Mouse (Mus musculus): ENCODE data around the gene Rcan1. TPM values are rescaled to one million over a fixed set of nuclear protein-coding genes. Genes with fewer than 3 reads are reported as not detected.
A peak's percentile ranks its signal among the peaks of the same experiment; 100 is the strongest.

Gene Rcan1
- total RNA-seq, 4 experiments from 2014 or later, result 42.4 to 47.6 (median 45.9) TPM

GRCm38 (mm10) chr16:92403069-92403468, 67.6 kb downstream of the Rcan1 start:
- DNase-seq (ENCODE audit: low spot score in 2 of 2), result no peak

DNA sequence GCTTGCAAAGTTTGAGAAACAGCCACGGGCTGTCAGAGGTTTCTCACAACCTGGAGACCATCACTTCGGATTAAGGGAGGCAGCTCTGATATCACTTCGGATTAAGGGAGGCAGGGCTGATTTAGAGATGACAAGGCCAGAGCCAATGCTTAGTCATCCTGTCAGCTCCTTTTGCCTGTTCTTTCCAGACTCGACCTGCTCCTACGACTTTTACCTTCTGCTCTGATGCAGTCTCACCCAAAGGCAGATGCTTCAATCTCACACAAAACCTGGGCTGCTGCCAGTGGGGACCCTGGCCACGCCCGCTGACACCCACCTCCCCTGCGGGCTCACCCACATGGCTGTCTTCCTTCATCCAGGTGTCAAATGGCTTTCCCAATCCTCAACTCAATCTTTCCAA, 68.5 kb downstream of the Rcan1 start:
- no peak for DNase-seq (ENCODE audit: low spot score in 2 of 2)

DNA sequence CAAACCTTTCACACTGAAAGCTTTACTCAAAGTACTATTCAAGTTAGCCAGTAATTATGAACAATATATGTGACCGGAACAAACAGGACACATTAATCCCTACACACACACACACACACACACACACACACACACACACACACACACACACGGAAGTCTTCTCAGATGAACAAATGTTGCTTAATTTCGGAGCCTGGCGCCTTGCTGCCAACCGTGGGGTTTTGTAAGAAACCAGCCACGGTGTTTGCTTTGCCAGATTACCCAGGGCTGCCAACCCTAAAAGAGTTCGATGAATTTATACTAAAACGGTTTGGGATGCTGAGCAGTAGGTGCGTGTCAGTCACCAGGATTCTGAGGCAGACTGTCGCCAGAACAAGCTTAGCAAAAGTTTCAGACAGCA, 69.5 kb downstream of the Rcan1 start:
- no peak for DNase-seq (ENCODE audit: low spot score in 2 of 2)

DNA sequence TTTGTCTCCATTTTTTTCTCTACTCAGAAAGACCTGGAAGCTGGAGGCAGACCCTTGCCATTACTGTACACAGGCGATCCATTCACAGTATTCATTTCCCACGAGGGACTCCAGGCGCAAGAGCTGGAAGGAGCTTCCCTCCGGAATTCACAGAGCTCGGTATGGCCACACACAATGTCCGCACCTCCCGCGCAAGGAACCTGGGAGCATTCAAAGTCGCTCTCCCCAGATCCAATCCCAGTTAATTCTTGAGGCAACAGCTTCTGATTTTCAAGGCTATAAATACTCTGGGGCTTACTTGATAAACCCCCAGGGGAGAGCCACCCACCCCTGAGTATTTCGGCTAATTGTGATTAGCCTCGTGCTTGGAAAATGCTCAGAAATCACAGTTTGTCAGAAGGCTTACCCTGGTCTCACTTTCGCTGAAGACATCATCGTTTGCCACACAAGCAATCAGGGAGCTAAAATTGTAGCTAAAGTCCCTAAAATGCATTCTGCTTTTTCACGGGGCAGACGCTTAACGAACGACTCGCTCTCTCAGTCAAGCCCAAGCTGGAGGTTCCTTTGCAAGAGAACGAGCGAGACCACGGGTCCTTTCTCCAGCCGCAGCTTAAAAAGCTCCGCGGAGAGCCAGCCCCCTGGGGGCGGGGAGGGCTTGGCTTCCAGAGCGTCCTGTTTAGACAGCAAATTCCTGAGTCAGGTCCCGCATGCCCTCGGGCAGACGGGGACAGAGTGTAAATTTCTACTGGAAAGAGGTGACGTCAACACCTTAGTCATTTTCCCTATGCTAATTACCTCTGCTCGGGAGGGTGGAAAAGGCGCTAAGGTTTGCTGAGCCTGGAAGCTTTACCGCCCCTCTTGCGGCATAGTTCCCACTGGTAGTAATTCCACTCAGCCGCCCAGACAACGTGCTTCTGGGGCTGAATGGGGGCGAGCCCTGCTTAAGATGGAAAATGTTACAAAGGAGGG, 70.9 kb downstream of the Rcan1 start:
- DNase-seq (ENCODE audit: low spot score in 2 of 2), result peak; percentile 50 to 59

DNA sequence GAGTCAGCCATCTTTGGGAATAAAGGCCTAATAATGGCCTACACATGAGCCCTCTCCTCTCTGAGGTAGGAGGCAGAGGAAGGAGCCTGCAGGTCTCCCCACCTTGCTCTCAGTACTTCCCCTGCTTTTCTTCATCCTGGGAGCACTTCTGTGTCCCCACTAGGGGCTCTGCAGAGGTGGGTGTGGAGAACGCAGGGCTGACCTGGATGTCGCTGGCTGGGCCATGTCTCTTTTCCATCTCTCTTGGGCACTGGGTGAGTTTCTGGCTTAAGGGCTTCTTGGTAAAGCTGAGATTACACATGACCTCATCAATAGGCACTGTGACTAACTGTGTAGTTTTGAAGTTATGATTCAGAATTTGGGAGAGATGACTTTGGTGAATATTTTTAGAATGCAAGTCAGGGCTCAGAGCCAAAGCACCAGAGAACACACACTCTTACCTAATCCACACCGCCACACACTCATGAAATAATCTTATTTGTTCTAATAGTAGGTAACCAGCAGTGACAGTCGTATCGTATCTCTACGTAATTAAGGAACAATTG, 72.0 kb downstream of the Rcan1 start:
- DNase-seq (ENCODE audit: low spot score in 2 of 2), result no peak

DNA sequence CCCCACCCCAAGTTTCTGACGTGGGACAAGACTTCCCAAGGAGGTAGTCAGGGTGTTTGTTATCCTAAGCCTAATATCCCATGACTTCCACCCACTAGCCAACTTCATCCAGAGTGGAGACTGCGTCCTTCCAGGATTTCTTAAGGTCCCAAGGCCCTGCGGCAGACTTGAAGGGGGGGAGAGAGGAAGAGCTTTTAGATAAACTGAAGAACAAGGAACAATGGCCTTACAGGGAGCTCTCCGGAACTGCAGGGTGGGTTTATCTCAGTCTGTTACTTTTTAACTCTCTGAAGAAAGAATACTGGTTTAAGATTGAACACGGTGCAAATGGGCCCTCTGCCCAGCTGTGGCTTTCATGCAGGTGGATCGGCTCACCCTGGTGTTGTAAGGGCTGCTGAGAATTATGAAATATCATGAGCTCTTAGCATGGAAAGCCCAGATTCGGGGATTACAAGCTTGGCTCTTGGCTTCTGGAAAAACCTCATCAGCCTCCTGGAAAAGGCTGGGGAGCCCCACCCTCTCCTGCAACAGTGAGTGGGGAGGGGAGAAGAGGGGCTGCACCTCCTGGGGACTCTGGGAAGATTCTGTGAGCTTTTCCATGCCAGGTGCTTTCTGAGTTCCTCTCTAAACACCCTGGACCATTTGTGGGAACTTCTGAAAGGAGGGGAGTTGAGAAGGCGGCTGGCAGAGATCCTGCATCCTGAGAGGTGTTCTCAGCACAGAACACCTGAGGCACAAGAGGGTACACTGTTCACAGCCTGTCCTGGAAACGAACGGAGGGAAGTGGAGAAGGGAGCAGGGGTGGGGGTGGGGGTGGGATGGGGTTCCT, 72.7 kb downstream of the Rcan1 start:
- DNase-seq (ENCODE audit: low spot score in 2 of 2), result no peak

DNA sequence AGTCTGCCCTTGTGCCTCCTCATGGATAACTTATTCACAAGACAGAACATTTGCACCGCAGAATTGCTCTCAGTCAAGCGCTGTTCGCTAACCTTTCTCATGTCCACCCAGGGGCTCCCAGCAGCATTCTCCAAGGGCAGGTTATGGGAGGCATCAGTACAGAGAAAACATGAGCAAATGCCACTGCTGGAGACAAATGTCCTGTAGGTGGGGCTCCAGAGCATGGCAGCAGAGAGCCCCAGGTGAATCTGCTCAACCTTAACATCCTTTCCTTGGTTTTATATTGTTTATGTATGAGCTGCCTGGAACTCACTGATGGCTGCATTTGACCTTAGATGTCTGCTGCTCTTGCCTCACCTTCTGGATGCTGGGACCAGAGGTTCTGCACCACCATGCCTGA, 76.9 kb downstream of the Rcan1 start:
- no peak for DNase-seq (ENCODE audit: low spot score in 2 of 2)

- DNase-seq (ENCODE audit: low spot score in 2 of 2), result no peak
Measured at GRCm38 (mm10) chr16:92387692-92388091, 83.0 kb downstream of the Rcan1 start.

DNA sequence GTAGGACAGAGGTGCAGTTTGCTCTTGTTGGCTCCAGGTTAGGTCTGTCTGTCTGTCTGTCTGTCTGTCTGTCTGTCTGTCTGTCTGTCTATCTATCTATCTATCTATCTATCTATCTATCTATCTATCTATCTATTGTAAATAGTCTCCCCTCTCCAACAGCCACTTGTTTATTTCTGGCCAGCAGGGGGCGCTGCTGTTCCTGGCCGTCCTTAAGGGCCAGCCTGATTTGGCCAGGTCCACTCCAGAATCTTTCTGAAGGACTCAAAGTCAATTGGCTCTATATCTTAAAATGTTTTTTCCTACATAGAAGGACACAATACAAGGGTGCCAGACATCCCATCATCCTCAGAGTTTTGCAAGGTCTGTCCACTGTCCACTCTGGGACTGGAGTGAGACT, 85.6 kb downstream of the Rcan1 start:
- peak in 1 of 2 experiments; percentile 49 for DNase-seq (ENCODE audit: low spot score in 2 of 2)

- no peak for DNase-seq (ENCODE audit: low spot score in 2 of 2)
Measured at GRCm38 (mm10) chr16:92383412-92383811, 87.3 kb downstream of the Rcan1 start.

GRCm38 (mm10) chr16:92382508-92382907, 88.2 kb downstream of the Rcan1 start:
- DNase-seq (ENCODE audit: low spot score in 2 of 2), result peak; percentile 72 to 77

- no peak for DNase-seq (ENCODE audit: low spot score in 2 of 2)
Measured at GRCm38 (mm10) chr16:92381092-92381491, 89.6 kb downstream of the Rcan1 start.

- peak in 1 of 2 experiments; percentile 25 for DNase-seq (ENCODE audit: low spot score in 2 of 2)
Measured at GRCm38 (mm10) chr16:92376976-92377375, 93.7 kb downstream of the Rcan1 start.

DNA sequence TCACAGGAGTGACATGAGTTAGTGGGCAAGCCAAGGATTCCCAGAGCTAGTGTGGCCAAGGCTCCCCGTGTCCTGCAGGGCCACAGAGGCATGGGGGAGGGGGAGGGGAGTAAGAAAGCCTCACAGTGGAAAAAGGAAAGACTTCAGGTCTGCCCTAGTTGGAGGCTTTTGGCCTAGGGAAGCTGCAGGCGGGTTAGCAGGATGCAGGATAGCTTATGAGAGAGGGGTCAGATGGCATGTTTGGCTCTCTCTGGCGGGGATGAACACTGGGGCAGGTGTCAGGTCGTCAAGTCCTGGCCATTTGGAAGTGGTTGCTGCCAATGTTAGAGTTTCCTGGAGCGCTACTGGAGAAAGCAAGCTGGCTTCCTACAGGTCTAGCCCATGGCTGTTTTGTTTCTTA, 99.0 kb downstream of the Rcan1 start:
- no peak for DNase-seq (ENCODE audit: low spot score in 2 of 2)

DNA sequence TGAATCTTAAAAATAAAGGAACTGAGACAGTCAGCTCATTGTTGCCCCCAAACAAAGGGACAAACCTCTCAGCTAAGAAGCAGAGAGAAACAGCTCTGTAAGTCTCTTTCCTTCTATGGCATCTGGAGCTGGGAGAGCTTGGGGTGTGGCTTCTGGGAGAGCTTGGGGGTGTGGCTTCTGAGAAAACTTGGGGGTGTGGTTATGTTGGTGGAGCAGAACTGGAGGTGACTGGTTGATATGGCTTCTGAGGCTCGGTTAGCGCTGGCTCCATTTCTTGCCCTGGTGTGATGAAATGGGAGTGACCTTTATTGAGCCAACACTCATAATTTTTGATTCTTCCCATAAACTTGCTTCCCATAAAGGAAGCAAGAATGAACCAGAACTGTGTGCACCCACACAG, 101.4 kb downstream of the Rcan1 start:
- DNase-seq (ENCODE audit: low spot score in 2 of 2), result no peak

DNA sequence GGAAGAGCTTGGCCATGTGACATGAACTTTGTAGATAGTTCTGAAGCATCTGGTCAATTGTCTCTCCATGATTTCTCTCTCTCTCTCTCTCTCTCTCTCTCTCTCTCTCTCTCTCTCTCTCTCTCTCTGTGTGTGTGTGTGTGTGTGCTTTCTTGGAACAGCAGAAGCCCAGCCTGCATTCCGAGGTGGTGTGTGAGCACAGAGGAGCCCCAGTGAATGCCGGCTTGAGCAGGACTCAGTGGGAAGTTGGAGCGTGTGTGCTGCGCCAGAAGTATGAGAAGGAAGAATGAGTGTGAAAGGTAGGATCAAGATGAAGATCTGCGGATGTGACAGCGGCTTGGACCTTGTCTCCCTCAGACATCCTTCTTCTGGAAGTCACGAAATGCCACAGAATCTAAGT, 105.2 kb downstream of the Rcan1 start:
- DNase-seq (ENCODE audit: low spot score in 2 of 2), result no peak

GRCm38 (mm10) chr16:92360711-92361110, 110.0 kb downstream of the Rcan1 start:
- DNase-seq (ENCODE audit: low spot score in 2 of 2), result no peak

GRCm38 (mm10) chr16:92359229-92359628, 111.4 kb downstream of the Rcan1 start, which contains the start of gene Kcne1:
TSS of gene Kcne1 (minus strand) at chr16:92359468.
- DNase-seq (ENCODE audit: low spot score in 2 of 2), result no peak

- no peak for DNase-seq (ENCODE audit: low spot score in 2 of 2)
Measured at GRCm38 (mm10) chr16:92358734-92359133, 111.9 kb downstream of the Rcan1 start.

DNA sequence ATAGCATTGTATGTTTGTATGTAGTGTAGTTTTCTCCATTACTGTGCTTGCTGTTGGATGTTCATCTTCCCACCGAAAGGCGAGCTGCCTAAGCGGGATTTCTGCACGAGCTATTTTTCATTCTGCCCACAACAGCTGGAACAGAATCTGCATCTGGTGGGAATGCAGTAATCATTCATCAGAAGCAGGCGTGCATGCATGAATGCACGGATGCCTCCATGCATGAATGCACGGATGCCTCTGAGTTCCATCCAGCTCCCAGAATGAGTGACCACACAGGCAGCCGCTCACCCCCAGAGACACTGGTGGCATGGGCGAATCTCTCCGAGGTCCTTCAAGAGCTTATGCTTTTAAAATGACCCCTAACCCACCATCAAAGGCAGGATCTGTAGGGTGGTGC, 113.1 kb downstream of the Rcan1 start:
- no peak for DNase-seq (ENCODE audit: low spot score in 2 of 2)

DNA sequence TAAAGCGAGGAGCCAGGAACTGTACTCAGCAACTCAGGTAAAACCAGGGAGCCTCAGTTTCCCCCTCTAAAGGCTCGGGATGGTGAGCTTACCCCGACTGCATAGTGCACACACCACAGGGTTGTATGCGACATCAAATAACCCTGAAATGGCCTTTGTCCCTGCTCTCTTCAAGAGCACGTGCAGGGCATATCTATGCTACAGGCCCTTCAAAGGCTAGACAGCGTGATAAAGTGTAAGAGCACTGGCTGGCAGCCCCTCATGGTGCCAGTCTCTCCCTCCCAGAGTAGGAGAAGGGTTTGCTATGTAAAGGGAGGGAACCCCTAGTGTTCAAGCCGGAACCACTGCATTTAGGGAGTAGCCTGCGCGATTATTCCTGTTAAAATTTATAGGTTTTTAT, 113.6 kb downstream of the Rcan1 start:
- no peak for DNase-seq (ENCODE audit: low spot score in 2 of 2)

DNA sequence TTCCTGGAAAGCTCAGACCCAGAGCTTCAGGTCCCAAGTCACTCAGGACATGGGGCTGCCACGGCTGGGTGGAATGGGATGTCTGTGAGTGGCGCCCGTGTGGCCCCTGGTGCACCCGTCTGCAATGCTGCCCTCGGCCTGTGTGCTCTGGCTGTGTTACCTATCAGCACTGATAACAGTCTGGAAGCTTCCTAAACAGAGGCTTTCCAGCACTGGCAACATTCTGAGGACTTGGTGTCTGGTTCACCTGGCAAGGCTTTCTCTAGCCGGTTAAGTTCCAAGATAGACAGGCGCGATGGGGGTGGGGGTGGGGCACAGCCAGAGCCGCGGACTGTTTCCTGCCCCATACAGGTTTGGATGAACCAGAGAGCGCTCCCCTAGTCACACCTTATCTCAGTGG, 114.7 kb downstream of the Rcan1 start:
- DNase-seq (ENCODE audit: low spot score in 2 of 2), result no peak

All from layer of hippocampus, adult 8-10 months (tissue).